Mouse (Mus musculus) MEL (cell line): Measurements from ENCODE around the gene Prr23a2.

Experiments
- CHD2 ChIP-seq: IDR thresholded peaks from 2 replicates; pipeline ENCODE4 v1.6.1; 2011; ENCODE audit warnings: low read length, improper control_type of control experiment
- MAZ ChIP-seq: IDR thresholded peaks from 2 replicates; pipeline ENCODE4 v1.6.1; 2012; ENCODE audit warnings: low read depth, mild to moderate bottlenecking, inconsistent platforms, low read length, improper control_type of control experiment
- POLR2A ChIP-seq, 2 experiments: IDR thresholded peaks; 2 replicates each; pipeline ENCODE4 v1.6.1; 2011 to 2012; ENCODE audit warnings: low read length in 2 of 2, mild to moderate bottlenecking in 2 of 2, control low read depth in 1 of 2, improper control_type of control experiment in 1 of 2, low read depth in 1 of 2, moderate library complexity in 1 of 2; ENCODE audit not compliant: control insufficient read depth in 1 of 2, insufficient read depth in 1 of 2, poor library complexity in 1 of 2

- TF ChIP-seq POLR2A (IDR thresholded peaks at IDR 0.05; ENCODE audit: control insufficient read depth in 1 of 2, insufficient read depth in 1 of 2, low read depth in 1 of 2, low read length in 2 of 2, poor library complexity in 1 of 2) (no peak), MAZ (no peak), CHD2 (no peak)
These were observed 8.3 kb downstream of the Prr23a2 start, which contains the start of gene Prr23a3 for GRCm38 (mm10) chr9:98864571-98864970.
